Mouse (Mus musculus) liver, embryonic 11.5 days (tissue): Measurements from ENCODE around the gene Gm20605. TPM values are rescaled to one million over a fixed set of nuclear protein-coding genes. Genes with fewer than 3 reads are reported as not detected.

ENCODE experiments used
- ATAC-seq: fragments of 200-750 bp; cut with Nextera tagmentation; replicated peaks from 2 replicates; pipeline ENCODE4 v1.8.0; 2017; ENCODE audit warnings: moderate number of reproducible peaks, mild to moderate bottlenecking, moderate TSS enrichment, moderate library complexity; ENCODE audit not compliant: low FRiP score
- DNase-seq: peaks from one replicate; pipeline ENCODE4 v3.0.0-alpha.2; 2017; ENCODE audit warnings: low spot score
- H3K27ac ChIP-seq: fragments of 300-500 bp; sonication (generic); 2 replicates; pipeline ENCODE4 v1.5.1; 2014; ENCODE audit warnings: mild to moderate bottlenecking, low read depth, low read length, control low read depth
- H3K27me3 ChIP-seq: fragments of 300-500 bp; sonication (generic); replicated peaks from 2 replicates; pipeline ENCODE4 v1.6.1; 2014; ENCODE audit warnings: low read length, mixed read lengths; ENCODE audit not compliant: control insufficient read depth, insufficient read depth
- H3K36me3 ChIP-seq: fragments of 300-500 bp; sonication (generic); 2 replicates; pipeline ENCODE4 v1.6.1; 2014; ENCODE audit warnings: mild to moderate bottlenecking, low read length, moderate library complexity, mixed read lengths; ENCODE audit not compliant: control insufficient read depth, insufficient read depth
- H3K4me1 ChIP-seq: fragments of 300-500 bp; sonication (generic); replicated peaks from 2 replicates; pipeline ENCODE4 v1.6.1; 2014; ENCODE audit warnings: low read length, mixed read lengths; ENCODE audit not compliant: control insufficient read depth, insufficient read depth
- H3K4me2 ChIP-seq: fragments of 300-500 bp; sonication (generic); 2 replicates; pipeline ENCODE4 v1.6.1; 2014; ENCODE audit warnings: mild to moderate bottlenecking, control low read depth, moderate library complexity
- H3K4me3 ChIP-seq: fragments of 300-500 bp; sonication (generic); 2 replicates; pipeline ENCODE4 v1.5.1; 2014; ENCODE audit warnings: low read depth, low read length, control low read depth
- H3K9ac ChIP-seq: fragments of 300-500 bp; sonication (generic); 2 replicates; pipeline ENCODE4 v1.6.1; 2014; ENCODE audit warnings: low read depth, low read length, control low read depth
- H3K9me3 ChIP-seq: fragments of 300-500 bp; sonication (generic); 2 replicates; pipeline ENCODE4 v1.6.1; 2016; ENCODE audit warnings: low read length, inconsistent platforms, mixed read lengths; ENCODE audit not compliant: control insufficient read depth
- WGBS: fragments of 180-500 bp; shearing (Covaris S2); extraction: QIAGEN DNeasy Blood & Tissue Kit; methylation state at CpG from one replicate; pipeline ENCODE4 v1.1.7; 2014; 5-methylcytosine and 5-hydroxymethylcytosine counted together
- polyA plus RNA-seq: library from polyadenylated mRNA; unstranded; fragments of >200 nt; fragmentation: Nextera tagmentation; extraction: Ambion mirVana; gene quantifications from 2 replicates; pipeline ENCODE4 v1.2.1, GENCODE M21; 2014

The Gm20605 gene
- polyA plus RNA-seq, 1 experiment from 2014 or later, result 13.2 TPM

GRCm38 (mm10) chr5:137670240-137670639 is 41.3 kb downstream of the Gm20605 start:
- ATAC-seq (no peak), DNase-seq (no peak)
- Histone ChIP-seq H3K9me3 (no peaks in the 10 kb centered on the region), H3K27me3 (no peaks in the 10 kb centered on the region), H3K4me2 (no peak overlapping the region), H3K36me3 (peaks cover 16% of the 10 kb centered on the region), H3K4me3 (no peak overlapping the region), H3K9ac (no peak overlapping the region), H3K27ac (no peak overlapping the region), H3K4me1 (peaks cover 30% of the 10 kb centered on the region)
- WGBS, result 84% methylated on average over 1 of the region's 1 CpGs

GRCm38 (mm10) chr5:137671443-137672240 is 42.7 kb downstream of the Gm20605 start:
- H3K27me3 ChIP-seq, result no peaks in the 10 kb centered on the region
- 25% methylated on average over 9 of the region's 9 CpGs for WGBS
- H3K4me1 ChIP-seq, result peaks cover 30% of the 10 kb centered on the region
- H3K9ac ChIP-seq, result no peak overlapping the region
- H3K36me3 ChIP-seq, result peaks cover 11% of the 10 kb centered on the region
- no peak for DNase-seq
- H3K27ac ChIP-seq, result peak overlapping the region; percentile 45
- ATAC-seq, result peak; percentile 30; the same call in 1 of the 2 replicates
- H3K9me3 ChIP-seq, result no peaks in the 10 kb centered on the region
- peak overlapping the region; percentile 28; the same call in 1 of the 2 replicates for H3K4me2 ChIP-seq
- no peak overlapping the region for H3K4me3 ChIP-seq

DNA sequence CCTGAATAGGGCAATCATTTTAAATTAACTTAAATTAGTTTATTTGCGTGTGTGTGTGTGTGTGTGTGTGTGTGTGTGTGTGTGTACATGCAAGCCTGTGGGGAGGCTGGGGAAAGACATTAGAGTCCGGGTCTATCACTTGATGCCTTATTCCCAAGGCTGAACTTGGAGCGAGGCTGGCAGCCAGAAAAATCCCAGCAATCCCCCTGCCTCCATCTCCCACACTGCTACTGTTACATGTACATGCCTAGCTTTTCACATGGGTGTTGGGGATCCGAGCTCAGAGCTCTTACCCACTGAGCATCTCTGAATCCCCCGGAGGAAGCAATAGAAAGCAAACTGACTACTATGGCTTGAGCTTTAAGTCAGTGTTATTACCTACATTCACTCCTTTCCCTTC is 43.4 kb downstream of the Gm20605 start:
- Histone ChIP-seq H3K9ac (no peak overlapping the region), H3K4me2 (peak overlapping the region; percentile 28), H3K4me1 (peaks cover 30% of the 10 kb centered on the region), H3K36me3 (peaks cover 12% of the 10 kb centered on the region), H3K4me3 (no peak overlapping the region), H3K27me3 (no peaks in the 10 kb centered on the region), H3K27ac (peak overlapping the region; percentile 45), H3K9me3 (no peaks in the 10 kb centered on the region)
- DNase-seq (no peak), ATAC-seq (no peak)
- 84% methylated on average over 5 of the region's 5 CpGs for WGBS

- peak overlapping the region; percentile 6; the same call in 1 of the 2 replicates for H3K27ac ChIP-seq
- peaks cover 8% of the 10 kb centered on the region for H3K36me3 ChIP-seq
- H3K4me2 ChIP-seq, result peak overlapping the region; percentile 28
- H3K27me3 ChIP-seq, result no peaks in the 10 kb centered on the region
- H3K4me1 ChIP-seq, result peaks cover 30% of the 10 kb centered on the region
- no peak for DNase-seq
- H3K9me3 ChIP-seq, result no peaks in the 10 kb centered on the region
- 0 out of 2 replicates have a peak overlapping the region, but pooled peaks have one; percentile 13 for H3K9ac ChIP-seq
- WGBS, result 58% methylated on average over 6 of the region's 6 CpGs
- no peak overlapping the region for H3K4me3 ChIP-seq
- peak; percentile 82 for ATAC-seq
These were observed 44.0 kb downstream of the Gm20605 start for GRCm38 (mm10) chr5:137673015-137673414.

DNA sequence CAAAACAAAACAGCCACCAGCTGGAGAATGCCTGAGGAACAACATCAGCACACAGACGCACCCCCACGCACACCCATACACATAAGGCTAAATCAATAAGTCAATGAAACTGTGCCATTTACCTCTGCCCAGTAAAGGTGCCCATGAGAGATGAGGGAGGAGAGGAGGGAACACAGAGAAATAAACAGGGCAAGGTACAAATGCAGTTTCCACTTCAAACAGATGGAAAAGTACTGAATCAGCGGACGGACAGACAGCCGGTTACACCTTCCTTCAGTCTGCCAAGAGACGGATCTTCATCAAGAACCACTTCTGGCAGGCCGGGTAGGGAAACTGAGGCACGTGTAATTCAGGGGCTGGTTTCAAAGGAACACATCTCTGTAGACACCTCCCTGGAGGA is 45.8 kb downstream of the Gm20605 start:
- DNase-seq (no peak), ATAC-seq (no peak)
- no peak overlapping the region for H3K9ac ChIP-seq
- H3K4me3 ChIP-seq, result no peak overlapping the region
- WGBS, result 89% methylated on average over 8 of the region's 8 CpGs
- H3K9me3 ChIP-seq, result no peaks in the 10 kb centered on the region
- no peaks in the 10 kb centered on the region for H3K27me3 ChIP-seq
- peaks cover 30% of the 10 kb centered on the region for H3K4me1 ChIP-seq
- peaks cover 15% of the 10 kb centered on the region for H3K36me3 ChIP-seq
- H3K4me2 ChIP-seq, result no peak overlapping the region
- no peak overlapping the region for H3K27ac ChIP-seq

DNA sequence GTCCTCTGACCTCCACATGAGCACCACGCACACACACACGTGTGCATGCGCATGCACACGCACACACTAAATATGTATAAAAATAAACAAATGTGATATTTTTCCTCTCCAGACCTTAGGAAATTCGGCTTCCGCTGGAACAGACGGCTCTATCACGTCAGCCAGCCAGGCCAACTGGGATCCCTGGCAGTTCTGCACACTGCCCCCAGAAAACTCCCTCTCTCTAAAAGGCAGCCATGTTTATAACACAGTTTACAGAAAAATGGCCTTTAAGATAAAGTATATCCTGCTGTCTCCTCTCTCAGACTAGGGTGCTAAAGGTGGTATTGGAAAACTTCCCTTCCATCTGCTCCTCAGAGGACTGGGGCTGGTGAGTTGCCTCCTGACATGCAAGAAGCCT is 48.9 kb downstream of the Gm20605 start:
- Histone ChIP-seq H3K27me3 (no peaks in the 10 kb centered on the region), H3K27ac (no peak overlapping the region), H3K4me1 (peaks cover 27% of the 10 kb centered on the region), H3K4me2 (no peak overlapping the region), H3K4me3 (no peak overlapping the region), H3K9me3 (no peaks in the 10 kb centered on the region), H3K36me3 (peaks cover 18% of the 10 kb centered on the region), H3K9ac (no peak overlapping the region)
- ATAC-seq (no peak), DNase-seq (no peak)
- WGBS, result 93% methylated on average over 8 of the region's 8 CpGs

GRCm38 (mm10) chr5:137678736-137679135 is 49.8 kb downstream of the Gm20605 start:
- Histone ChIP-seq H3K9me3 (no peaks in the 10 kb centered on the region), H3K9ac (no peak overlapping the region), H3K4me3 (no peak overlapping the region), H3K27ac (no peak overlapping the region), H3K27me3 (no peaks in the 10 kb centered on the region), H3K36me3 (peaks cover 18% of the 10 kb centered on the region), H3K4me2 (no peak overlapping the region), H3K4me1 (peaks cover 27% of the 10 kb centered on the region)
- no peak for ATAC-seq
- no peak for DNase-seq
- WGBS, result 84% methylated on average over 3 of the region's 3 CpGs

DNA sequence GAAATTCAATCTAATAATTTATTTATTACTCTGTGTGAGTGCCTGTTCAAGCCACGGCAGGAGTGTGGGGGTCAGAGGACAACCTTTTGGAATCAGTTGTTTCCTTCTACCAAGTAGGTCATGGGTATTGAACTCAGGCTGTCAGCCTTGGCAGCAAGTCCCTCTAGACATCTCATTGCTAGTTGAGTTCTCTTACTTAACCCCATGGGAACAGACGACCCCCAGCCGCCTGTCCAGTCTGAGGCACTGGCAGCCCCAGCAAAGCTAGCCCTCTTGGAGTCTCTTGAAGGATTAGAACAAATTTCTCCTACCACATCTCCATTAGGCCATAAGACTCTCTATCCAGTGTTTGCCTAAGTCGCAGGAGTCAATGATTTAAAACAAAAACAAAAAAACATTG is 50.8 kb downstream of the Gm20605 start:
- DNase-seq (no peak), ATAC-seq (no peak)
- H3K4me1 ChIP-seq, result peaks cover 21% of the 10 kb centered on the region
- no peak overlapping the region for H3K4me3 ChIP-seq
- 88% methylated on average over 4 of the region's 4 CpGs for WGBS
- H3K36me3 ChIP-seq, result peaks cover 18% of the 10 kb centered on the region
- no peak overlapping the region for H3K9ac ChIP-seq
- no peak overlapping the region for H3K4me2 ChIP-seq
- H3K9me3 ChIP-seq, result no peaks in the 10 kb centered on the region
- no peaks in the 10 kb centered on the region for H3K27me3 ChIP-seq
- H3K27ac ChIP-seq, result no peak overlapping the region

GRCm38 (mm10) chr5:137682526-137682925 is 53.6 kb downstream of the Gm20605 start:
- Histone ChIP-seq H3K27me3 (no peaks in the 10 kb centered on the region), H3K27ac (no peak overlapping the region), H3K9ac (no peak overlapping the region; the same call in 1 of the 2 replicates), H3K9me3 (no peaks in the 10 kb centered on the region), H3K4me1 (peaks cover 39% of the 10 kb centered on the region), H3K4me2 (peak overlapping the region; percentile 96), H3K36me3 (peaks cover 12% of the 10 kb centered on the region), H3K4me3 (peak overlapping the region; percentile 73)
- no peak for ATAC-seq
- no peak for DNase-seq
- WGBS, result 91% methylated on average over 6 of the region's 6 CpGs
